Mouse (Mus musculus): ENCODE measurements around the gene Ogt. TPM values are rescaled to one million over a fixed set of nuclear protein-coding genes. Genes with fewer than 3 reads are reported as not detected.

The Ogt gene
- polyA plus RNA-seq (2016; fragmentation: Nextera tagmentation; extraction: Ambion mirVana), result 140 and 141 TPM in 2 replicates

DNA sequence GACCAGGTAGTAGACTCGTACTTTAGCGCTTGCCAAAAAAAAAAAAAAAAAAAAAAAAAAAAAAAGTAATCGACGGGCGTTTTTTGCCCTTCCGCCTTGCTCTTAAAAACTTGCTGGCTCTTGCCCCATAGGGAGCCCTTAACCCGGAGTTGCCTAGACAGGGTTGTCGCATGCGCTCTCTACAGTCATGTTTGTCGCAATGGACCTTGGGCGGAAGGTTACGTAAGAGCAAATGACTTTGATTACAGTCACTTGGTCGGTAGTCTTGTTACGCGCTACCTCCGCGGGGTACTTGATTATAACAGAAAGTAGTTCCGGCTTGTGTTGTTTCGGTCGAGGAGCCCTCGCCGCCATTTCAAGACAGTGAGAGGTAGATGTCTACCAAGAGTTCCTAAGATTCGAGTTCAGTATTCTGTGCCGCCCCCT lies at the start of gene Ogt:
Gene Ogt (plus strand): TSS at position 320 of the 426 bp plus-strand sequence.
- Histone ChIP-seq H3K36me3 (replicated peaks) (peaks cover 9% of the 10 kb centered on the region), H3K27me3 (replicated peaks; ENCODE audit: low read depth, poor library complexity, severe bottlenecking) (peaks cover 57% of the 10 kb centered on the region), H3K27ac (replicated peaks) (peak within 1 kb of the TSS; percentile 93), H3K9me3 (no peaks in the 10 kb centered on the region), H3K4me3 (peak within 1 kb of the TSS; percentile 72), H3K4me1 (0 out of 2 replicates have a peak, but pooled peaks cover 4% of the 10 kb centered on the region)
- DNase-seq (ENCODE audit: low spot score), result peak; percentile 88
- WGBS, result 15% methylated on average over 24 of the region's 24 CpGs

- no peaks in the 10 kb centered on the region for H3K9me3 ChIP-seq
- H3K4me3 ChIP-seq, result no peak overlapping the region
- no peaks in the 10 kb centered on the region for H3K4me1 ChIP-seq
- DNase-seq (ENCODE audit: low spot score), result no peak
- H3K27me3 ChIP-seq (replicated peaks; ENCODE audit: low read depth, poor library complexity, severe bottlenecking), result peaks cover 27% of the 10 kb centered on the region
- H3K36me3 ChIP-seq (replicated peaks), result no peaks in the 10 kb centered on the region
- H3K27ac ChIP-seq (replicated peaks), result no peak overlapping the region
- 71% methylated on average over 3 of the region's 3 CpGs for WGBS
These were observed 23.7 kb upstream of the Ogt start for GRCm38 (mm10) chrX:101616183-101616582.

DNA sequence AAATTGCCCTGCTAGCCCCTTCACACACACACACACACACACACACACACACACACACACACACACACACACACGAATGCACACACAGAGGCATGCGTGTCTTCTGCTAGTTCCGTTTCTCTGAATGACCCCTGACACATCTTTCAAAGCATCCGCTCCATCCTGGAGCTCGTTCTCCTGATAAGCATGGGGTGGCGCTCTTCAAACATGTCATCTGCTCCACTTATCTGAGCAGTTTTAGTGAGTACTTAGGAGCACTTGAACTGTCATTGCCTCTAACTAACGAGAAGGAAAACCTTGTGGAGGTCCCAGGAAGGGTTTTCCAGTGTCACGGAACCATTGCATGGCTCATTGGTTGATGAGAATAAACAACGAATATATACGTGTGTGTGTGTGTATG lies 22.0 kb upstream of the Ogt start:
- 80% methylated on average over 10 of the region's 10 CpGs for WGBS
- Histone ChIP-seq H3K9me3 (no peaks in the 10 kb centered on the region), H3K4me3 (no peak overlapping the region), H3K27ac (replicated peaks) (no peak overlapping the region), H3K4me1 (no peaks in the 10 kb centered on the region), H3K36me3 (replicated peaks) (no peaks in the 10 kb centered on the region), H3K27me3 (replicated peaks; ENCODE audit: low read depth, poor library complexity, severe bottlenecking) (peaks cover 14% of the 10 kb centered on the region; the same call in 1 of the 2 replicates)
- DNase-seq (ENCODE audit: low spot score), result no peak

DNA sequence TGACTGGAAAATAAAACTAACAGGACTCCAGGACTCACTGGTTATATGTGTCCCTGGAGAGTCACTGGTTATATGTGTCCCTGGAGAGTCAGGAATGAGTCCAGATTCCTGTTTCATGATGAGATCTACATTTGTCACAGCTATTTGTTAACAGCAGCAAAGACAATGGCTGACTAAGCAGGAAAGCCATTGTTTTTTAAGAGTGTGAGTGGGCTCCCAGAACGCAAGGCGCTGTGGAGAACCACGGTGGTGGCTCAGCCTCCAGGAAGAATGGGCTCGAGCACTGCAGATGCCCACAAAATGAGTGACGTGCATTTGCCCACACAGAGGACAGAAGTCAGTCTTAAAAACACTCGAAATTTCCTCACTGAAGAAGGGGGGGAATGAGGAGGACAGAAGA lies 19.5 kb upstream of the Ogt start:
- no peaks in the 10 kb centered on the region for H3K36me3 ChIP-seq (replicated peaks)
- no peak for DNase-seq (ENCODE audit: low spot score)
- WGBS, result 72% methylated on average over 6 of the region's 6 CpGs
- H3K4me1 ChIP-seq, result no peaks in the 10 kb centered on the region
- H3K4me3 ChIP-seq, result no peak overlapping the region
- H3K27me3 ChIP-seq (replicated peaks; ENCODE audit: low read depth, poor library complexity, severe bottlenecking), result peaks cover 19% of the 10 kb centered on the region; the same call in 1 of the 2 replicates
- no peak overlapping the region for H3K27ac ChIP-seq (replicated peaks)
- H3K9me3 ChIP-seq, result no peaks in the 10 kb centered on the region

DNA sequence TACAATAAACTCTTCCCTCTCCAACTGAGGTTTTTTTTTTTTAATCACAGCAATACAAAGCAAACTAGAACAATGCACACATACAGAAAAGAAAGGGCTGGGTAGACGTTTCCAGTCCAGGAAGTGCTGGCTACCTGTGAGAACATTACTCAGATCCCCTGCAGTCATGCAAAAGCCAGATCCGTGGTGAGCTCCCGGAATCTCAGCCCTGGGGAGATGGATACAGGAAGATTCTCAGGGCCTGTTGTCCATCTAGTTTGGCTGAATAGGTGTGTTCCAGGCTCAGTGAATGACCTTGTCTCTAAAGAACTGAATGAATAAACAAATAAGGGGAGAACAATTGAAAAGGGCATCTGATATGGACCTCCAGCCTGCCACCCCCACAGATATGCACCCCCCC lies 17.3 kb upstream of the Ogt start:
- no peak overlapping the region for H3K4me3 ChIP-seq
- H3K27ac ChIP-seq (replicated peaks), result no peak overlapping the region
- H3K36me3 ChIP-seq (replicated peaks), result no peaks in the 10 kb centered on the region
- no peak for DNase-seq (ENCODE audit: low spot score)
- no peaks in the 10 kb centered on the region for H3K9me3 ChIP-seq
- WGBS, result 59% methylated on average over 3 of the region's 3 CpGs
- no peaks in the 10 kb centered on the region for H3K4me1 ChIP-seq
- 0 out of 2 replicates have a peak, but pooled peaks cover 7% of the 10 kb centered on the region for H3K27me3 ChIP-seq (replicated peaks; ENCODE audit: low read depth, poor library complexity, severe bottlenecking)

DNA sequence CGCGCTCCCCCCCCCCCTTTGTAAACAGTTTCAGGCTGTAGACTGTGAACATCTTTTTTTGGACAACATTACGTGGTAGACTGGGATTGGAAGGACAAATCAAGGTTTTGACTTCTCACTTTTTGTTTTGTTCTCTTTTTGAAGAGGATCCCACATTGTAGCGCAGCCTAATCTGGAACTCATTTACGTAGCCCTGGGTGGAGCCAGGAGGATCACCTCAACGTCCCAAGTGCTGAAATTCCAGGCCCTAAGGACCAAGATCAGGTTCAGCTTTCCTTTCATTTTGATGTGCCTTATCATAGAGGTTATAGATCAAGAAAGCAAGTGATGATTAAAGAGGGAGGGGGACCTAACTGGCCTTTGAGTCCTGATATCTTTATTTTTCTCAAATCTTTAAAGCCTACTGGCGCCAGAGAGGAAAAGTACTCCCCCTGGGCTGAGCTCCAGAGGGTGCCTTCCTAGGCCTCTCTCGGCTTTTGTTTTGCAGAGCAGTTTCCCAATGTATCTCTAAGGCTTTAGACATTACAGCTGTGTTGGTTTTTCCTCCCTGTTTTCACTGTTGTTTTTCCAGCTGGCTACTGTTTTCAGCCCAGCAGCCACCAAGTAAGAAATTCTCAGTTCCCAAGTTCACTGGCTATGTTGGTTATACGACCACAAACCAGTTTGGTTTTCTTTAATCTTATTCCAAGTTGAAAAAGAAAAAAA lies 2.9 kb upstream of the Ogt start:
- no peaks in the 10 kb centered on the region for H3K36me3 ChIP-seq (replicated peaks)
- no peak overlapping the region for H3K4me3 ChIP-seq
- 22% methylated on average over 9 of the region's 9 CpGs for WGBS
- H3K27ac ChIP-seq (replicated peaks), result no peak overlapping the region
- peak; percentile 14 for DNase-seq (ENCODE audit: low spot score)
- 0 out of 2 replicates have a peak, but pooled peaks cover 4% of the 10 kb centered on the region for H3K4me1 ChIP-seq
- peaks cover 53% of the 10 kb centered on the region for H3K27me3 ChIP-seq (replicated peaks; ENCODE audit: low read depth, poor library complexity, severe bottlenecking)
- no peaks in the 10 kb centered on the region for H3K9me3 ChIP-seq

DNA sequence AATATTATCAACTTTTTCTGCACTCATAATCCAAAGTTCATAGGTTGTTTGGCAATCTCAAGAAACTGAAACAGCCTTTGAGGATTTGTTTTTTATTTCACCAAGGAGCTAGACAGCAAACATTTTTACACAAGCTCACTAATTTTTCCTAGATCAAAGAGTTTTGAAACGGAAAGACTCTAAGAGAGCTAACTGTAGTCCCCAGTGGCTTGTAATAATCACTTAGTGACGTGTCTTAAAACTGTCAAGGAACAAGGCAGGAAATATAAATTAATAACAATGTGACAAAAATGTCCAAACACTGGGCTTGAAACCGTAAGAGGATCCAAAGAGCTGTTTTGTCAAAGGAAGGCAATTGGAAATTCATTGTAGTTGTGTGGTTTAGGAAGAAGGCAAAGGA lies 1.0 kb upstream of the Ogt start:
- H3K4me3 ChIP-seq, result peak overlapping the region; percentile 72
- peaks cover 55% of the 10 kb centered on the region for H3K27me3 ChIP-seq (replicated peaks; ENCODE audit: low read depth, poor library complexity, severe bottlenecking)
- WGBS, result 25% methylated on average over 3 of the region's 3 CpGs
- H3K27ac ChIP-seq (replicated peaks), result peak overlapping the region; percentile 93
- DNase-seq (ENCODE audit: low spot score), result no peak
- no peaks in the 10 kb centered on the region for H3K9me3 ChIP-seq
- peaks cover 2% of the 10 kb centered on the region for H3K36me3 ChIP-seq (replicated peaks)
- 0 out of 2 replicates have a peak, but pooled peaks cover 4% of the 10 kb centered on the region for H3K4me1 ChIP-seq

GRCm38 (mm10) chrX:101639306-101639705 lies 554 bp upstream of the Ogt start:
- Histone ChIP-seq H3K4me1 (0 out of 2 replicates have a peak, but pooled peaks cover 4% of the 10 kb centered on the region), H3K27ac (replicated peaks) (peak overlapping the region; percentile 93), H3K4me3 (peak overlapping the region; percentile 72), H3K36me3 (replicated peaks) (peaks cover 6% of the 10 kb centered on the region), H3K27me3 (replicated peaks; ENCODE audit: low read depth, poor library complexity, severe bottlenecking) (peaks cover 57% of the 10 kb centered on the region), H3K9me3 (no peaks in the 10 kb centered on the region)
- DNase-seq (ENCODE audit: low spot score), result no peak
- 20% methylated on average over 13 of the region's 13 CpGs for WGBS

DNA sequence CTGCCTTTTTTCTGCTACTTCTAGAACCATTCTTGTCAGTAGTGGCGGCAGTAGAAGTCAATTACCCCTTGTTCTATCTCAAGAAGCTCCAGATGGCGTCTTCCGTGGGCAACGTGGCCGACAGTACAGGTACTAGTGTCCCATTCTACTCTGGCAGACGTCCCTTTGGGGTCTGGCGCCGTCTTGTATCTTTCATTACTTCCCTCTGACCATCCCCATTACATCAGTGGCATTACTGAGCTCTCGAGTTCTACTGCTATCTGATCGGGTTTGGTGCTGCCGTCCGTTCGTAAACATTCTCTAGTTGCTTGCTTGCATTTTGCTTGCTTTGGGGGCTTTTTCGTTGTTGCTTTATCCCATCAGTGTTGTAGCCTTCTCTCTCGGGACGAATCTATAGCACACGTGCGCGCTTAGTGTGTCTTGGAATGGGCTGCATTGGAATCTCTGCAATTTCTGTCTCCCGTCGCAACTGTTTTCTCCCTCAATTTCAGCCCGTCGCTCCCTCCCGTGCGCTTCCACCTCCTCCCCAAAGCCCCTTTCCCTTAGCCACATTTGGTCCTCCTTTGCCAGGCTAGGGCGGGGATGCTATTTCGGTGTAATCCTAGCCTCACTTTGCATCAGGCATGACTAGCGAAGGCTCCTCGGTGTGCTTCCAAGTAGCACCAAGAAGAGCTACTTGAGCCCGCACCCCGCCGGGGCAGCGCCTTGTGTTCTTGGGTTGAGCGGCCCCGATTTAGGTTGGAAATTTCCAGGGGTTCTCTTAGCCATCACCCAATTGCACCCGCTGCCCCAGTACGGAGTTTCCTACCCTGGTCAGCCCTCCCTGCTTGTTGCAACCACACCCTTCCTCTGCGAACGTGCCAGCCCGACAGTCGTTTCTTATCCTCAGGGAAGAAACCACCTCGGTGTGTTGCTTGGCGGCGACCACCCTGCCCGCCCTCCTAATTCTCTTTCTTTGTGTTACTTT lies 617 bp downstream of the Ogt start:
- H3K27me3 ChIP-seq (replicated peaks; ENCODE audit: low read depth, poor library complexity, severe bottlenecking), result peaks cover 57% of the 10 kb centered on the region
- H3K9me3 ChIP-seq, result no peaks in the 10 kb centered on the region
- H3K4me3 ChIP-seq, result peak overlapping the region; percentile 72
- 16% methylated on average over 45 of the region's 45 CpGs for WGBS
- peaks cover 16% of the 10 kb centered on the region for H3K36me3 ChIP-seq (replicated peaks)
- peak overlapping the region; percentile 93 for H3K27ac ChIP-seq (replicated peaks)
- H3K4me1 ChIP-seq, result 0 out of 2 replicates have a peak, but pooled peaks cover 4% of the 10 kb centered on the region
- peak; percentile 53 for DNase-seq (ENCODE audit: low spot score)

- 16% methylated on average over 6 of the region's 6 CpGs for WGBS
- H3K27ac ChIP-seq (replicated peaks), result peak overlapping the region; percentile 93
- peaks cover 22% of the 10 kb centered on the region for H3K36me3 ChIP-seq (replicated peaks)
- H3K4me1 ChIP-seq, result 0 out of 2 replicates have a peak, but pooled peaks cover 4% of the 10 kb centered on the region
- peak overlapping the region; percentile 72 for H3K4me3 ChIP-seq
- DNase-seq (ENCODE audit: low spot score), result peak; percentile 10
- H3K9me3 ChIP-seq, result no peaks in the 10 kb centered on the region
- peaks cover 57% of the 10 kb centered on the region for H3K27me3 ChIP-seq (replicated peaks; ENCODE audit: low read depth, poor library complexity, severe bottlenecking)
These were observed 1.3 kb downstream of the Ogt start for GRCm38 (mm10) chrX:101641161-101641530.

DNA sequence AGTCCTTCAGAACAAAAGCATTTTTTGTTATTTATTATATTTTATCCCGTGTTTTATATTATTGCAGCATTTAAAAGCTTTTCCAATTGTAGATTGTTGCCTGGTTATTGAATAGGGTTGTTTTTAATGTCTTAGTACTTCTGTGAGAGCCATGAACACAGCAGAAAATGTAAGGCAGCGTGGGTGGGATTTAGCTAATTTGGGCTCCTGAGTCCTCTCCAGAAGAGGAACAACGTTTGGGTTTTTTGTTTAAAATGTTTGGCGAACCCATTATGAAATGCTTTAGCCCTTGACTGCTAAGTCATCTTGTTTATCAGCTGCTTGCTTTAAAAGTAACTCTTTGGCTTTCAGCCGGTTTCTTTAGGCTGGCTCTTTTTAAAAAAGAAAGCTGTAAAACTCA lies 2.2 kb downstream of the Ogt start:
- no peak for DNase-seq (ENCODE audit: low spot score)
- H3K4me1 ChIP-seq, result 0 out of 2 replicates have a peak, but pooled peaks cover under 1% of the 10 kb centered on the region
- H3K27ac ChIP-seq (replicated peaks), result peak overlapping the region; percentile 93; the same call in 1 of the 2 replicates
- WGBS, result 25% methylated on average over 5 of the region's 5 CpGs
- no peaks in the 10 kb centered on the region for H3K9me3 ChIP-seq
- peaks cover 31% of the 10 kb centered on the region for H3K36me3 ChIP-seq (replicated peaks)
- peak overlapping the region; percentile 72 for H3K4me3 ChIP-seq
- peaks cover 49% of the 10 kb centered on the region for H3K27me3 ChIP-seq (replicated peaks; ENCODE audit: low read depth, poor library complexity, severe bottlenecking)

- Histone ChIP-seq H3K36me3 (replicated peaks) (peaks cover 43% of the 10 kb centered on the region), H3K9me3 (no peaks in the 10 kb centered on the region), H3K27me3 (replicated peaks; ENCODE audit: low read depth, poor library complexity, severe bottlenecking) (peaks cover 27% of the 10 kb centered on the region), H3K4me1 (no peaks in the 10 kb centered on the region), H3K4me3 (no peak overlapping the region), H3K27ac (replicated peaks) (no peak overlapping the region)
- no peak for DNase-seq (ENCODE audit: low spot score)
- 77% methylated on average over 2 of the region's 2 CpGs for WGBS
These were observed 5.4 kb downstream of the Ogt start for GRCm38 (mm10) chrX:101645286-101645685.

All from embryonic facial prominence, embryonic 10.5 days (tissue).